Mouse (Mus musculus) CH12.LX (cell line): ENCODE results near the gene Gm43552.
"Not testable (repeated sequence)": the region's sequence is repeated elsewhere in the genome, so short reads cannot be mapped to it uniquely, and the experiment has no call there.

ENCODE experiments used
- CTCF ChIP-seq, 2 experiments: IDR thresholded peaks in 1 of 2; conservative IDR thresholded peaks in 1 of 2; 2 replicates each; pipeline ENCODE4 v1.5.1; 2011 to 2012; ENCODE audit warnings: low read depth in 2 of 2, low read length in 2 of 2, improper control_type of control experiment in 1 of 2, inconsistent platforms in 1 of 2, mild to moderate bottlenecking in 1 of 2, moderate library complexity in 1 of 2
- MAX ChIP-seq: IDR thresholded peaks from 2 replicates; pipeline ENCODE4 v1.6.1; 2011; ENCODE audit warnings: low read length, improper control_type of control experiment
- POLR2A ChIP-seq: IDR thresholded peaks from 2 replicates; pipeline ENCODE4 v1.6.1; 2011; ENCODE audit warnings: low read depth, mild to moderate bottlenecking, improper control_type of control experiment, low read length
- POLR2AphosphoS2 ChIP-seq: IDR thresholded peaks from 2 replicates; pipeline ENCODE4 v1.6.1; 2011; ENCODE audit warnings: low read depth, low read length, improper control_type of control experiment
- RCOR1 ChIP-seq: conservative IDR thresholded peaks from 2 replicates; pipeline ENCODE4 v1.6.1; 2012; ENCODE audit warnings: low read depth, mild to moderate bottlenecking, inconsistent platforms, low read length, improper control_type of control experiment
- SMC3 ChIP-seq: IDR thresholded peaks from 2 replicates; pipeline ENCODE4 v1.6.1; 2011; ENCODE audit warnings: low read depth, low read length, improper control_type of control experiment
- ZMIZ1 ChIP-seq: IDR thresholded peaks from 2 replicates; pipeline ENCODE4 v1.6.1; 2012; ENCODE audit warnings: low read depth, mild to moderate bottlenecking, inconsistent platforms, low read length, improper control_type of control experiment

- not testable (repeated sequence) for TF ChIP-seq SMC3; POLR2AphosphoS2; RCOR1; POLR2A; MAX; CTCF (conservative IDR thresholded peaks at IDR 0.05 in 1 of 2, IDR thresholded peaks at IDR 0.05 in 1 of 2; ENCODE audit: low read depth in 2 of 2, low read length in 2 of 2); ZMIZ1
Observed at GRCm38 (mm10) chr5:65476739-65477138, 15.9 kb downstream of the Gm43552 start.
